Mouse (Mus musculus) central nervous system, embryonic 18 days (tissue): ENCODE measurements around the gene Ero1l. TPM values are rescaled to one million over a fixed set of nuclear protein-coding genes. Genes with fewer than 3 reads are reported as not detected.

Experiments
- polyA plus RNA-seq: library from polyadenylated mRNA; depleted of rRNA; stranded (reverse); fragments of >200 nt; gene quantifications from 2 replicates; pipeline ENCODE4 v1.2.3, GENCODE M21; 2012; rRNA removed

Gene Ero1l
- polyA plus RNA-seq: 20.7 and 20.9 TPM in 2 replicates

DNA sequence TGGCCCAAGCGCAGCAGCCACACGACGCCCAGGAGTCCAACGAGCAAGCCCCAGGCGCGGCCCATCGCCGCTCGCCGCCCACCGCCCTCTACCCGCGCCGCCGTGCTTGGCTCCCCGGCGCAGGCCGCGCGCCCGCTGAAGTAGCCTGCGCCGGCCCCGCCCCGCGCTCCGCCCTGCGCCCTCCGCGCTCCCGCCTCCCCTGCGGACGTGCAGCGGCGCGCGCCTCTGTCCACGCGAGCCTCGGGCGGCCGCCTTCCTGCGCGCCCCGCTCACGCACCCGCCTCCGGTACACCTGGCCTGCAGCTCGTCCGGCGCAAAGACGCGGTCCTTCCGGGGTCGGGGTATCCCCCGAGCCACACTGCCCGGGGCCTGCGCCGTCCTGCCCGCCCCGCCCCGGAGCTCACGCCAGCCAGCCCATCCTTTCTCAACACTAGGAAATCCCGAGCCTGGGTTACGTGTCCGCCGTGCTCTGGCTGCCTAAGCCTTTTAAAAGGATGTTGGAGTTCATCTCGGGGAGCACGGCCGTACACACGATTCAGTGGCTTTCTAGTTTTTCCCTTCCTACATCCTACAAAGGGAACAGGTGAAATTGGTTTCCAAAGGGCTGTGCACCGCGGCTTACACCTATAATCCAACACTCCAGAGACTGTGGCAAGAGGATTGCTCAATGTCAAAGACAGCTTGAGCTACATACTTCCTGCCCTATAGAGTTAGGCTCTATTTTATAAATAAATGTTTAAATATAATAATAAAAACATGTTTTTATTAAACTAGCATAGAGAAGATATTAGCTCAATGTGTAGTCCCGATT, at the start of gene Ero1l:
Ero1l (minus strand) TSS at position 346 of the 811 bp plus-strand sequence.

DNA sequence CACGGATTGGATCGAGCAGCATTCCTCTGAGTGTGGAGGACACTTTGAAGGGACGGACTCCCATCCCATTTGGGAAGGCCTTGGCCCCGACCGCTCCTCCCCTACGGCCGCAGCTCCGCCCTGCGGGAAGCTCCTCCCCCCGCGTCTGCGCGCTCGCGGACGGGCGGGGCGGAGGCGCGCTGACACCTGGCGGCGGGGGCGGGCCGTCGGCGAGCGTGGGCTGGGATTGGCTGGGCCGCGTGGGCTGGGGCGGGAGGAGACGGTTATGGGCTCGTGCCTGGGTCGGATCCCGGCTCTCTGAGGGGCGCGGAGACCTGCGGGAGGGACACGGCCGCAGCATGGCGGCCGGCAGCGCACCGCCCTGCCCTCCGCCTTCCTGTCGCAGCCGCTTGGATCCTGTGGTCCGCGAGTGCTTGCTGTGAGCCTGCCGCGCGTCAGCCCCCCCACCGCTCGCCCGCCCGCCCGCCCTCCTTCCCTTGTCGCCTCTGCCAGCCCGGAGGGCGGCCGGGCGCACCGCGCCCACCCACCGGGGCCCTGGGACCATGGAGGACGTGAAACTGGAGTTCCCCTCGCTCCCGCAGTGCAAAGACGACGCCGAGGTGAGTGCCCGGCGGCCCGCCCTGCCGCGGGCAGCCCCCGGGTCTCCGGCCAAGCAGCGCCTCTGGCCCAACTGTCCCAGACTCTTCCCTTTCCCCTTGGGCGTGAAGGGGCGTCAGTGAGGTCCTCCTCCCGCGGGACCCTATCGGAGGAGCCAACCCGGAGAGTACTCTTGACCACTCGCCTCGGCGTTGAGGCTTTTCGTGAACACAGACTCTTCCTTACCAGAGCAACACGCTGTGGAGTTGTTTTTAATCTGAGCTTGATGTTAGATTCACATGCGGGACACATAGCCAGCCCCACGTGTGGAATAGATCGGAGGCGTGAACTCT, 32.6 kb upstream of the Ero1l start, which contains the start of gene Styx:
Styx (plus strand) TSS at position 163 of the 929 bp plus-strand sequence.

DNA sequence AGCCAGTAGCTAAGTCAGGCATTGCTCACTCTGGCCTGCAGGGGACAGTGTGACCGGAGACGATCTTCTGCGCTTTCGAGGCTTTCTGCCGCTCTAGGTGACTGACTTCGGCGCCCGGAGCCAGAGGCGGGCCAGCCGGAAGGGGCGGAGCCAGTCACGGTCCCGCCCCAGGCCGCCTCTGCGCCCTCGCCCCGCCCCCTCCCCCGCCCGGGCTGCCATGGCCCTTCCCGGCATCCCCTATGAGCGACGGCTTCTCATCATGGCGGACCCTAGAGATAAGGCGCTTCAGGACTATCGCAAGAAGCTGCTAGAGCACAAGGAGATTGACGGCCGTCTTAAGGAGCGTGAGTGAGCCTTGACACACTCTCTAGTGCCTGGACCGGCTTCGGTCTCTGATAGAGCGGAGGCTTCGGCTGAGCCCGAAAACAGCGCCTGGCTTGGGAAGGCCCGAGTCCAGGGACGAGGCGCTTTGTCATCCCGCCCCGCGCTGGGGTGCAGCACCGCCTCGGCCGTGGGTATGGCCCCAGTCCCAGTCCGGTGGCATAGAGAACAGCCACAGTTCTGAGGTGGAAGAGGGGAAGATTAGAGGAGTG, 11.1 kb upstream of the Ero1l start, which contains the start of gene Psmc6:
Psmc6 (plus strand) TSS at position 200 of the 593 bp plus-strand sequence.

Other genes with a start within 250 kb of the Ero1l start
- gene Gpr137c, start 99.1 kb downstream of the Ero1l start, polyA plus RNA-seq: 24.9 and 25.5 TPM in 2 replicates
- 29.1 and 29.7 TPM in 2 replicates for gene Txndc16, start 98.4 kb downstream of the Ero1l start, polyA plus RNA-seq
- gene Psmc6, start 11.0 kb upstream of the Ero1l start, polyA plus RNA-seq: 137 and 151 TPM in 2 replicates
- gene Styx, start 32.3 kb upstream of the Ero1l start, polyA plus RNA-seq: 29.3 and 30.7 TPM in 2 replicates
- gene Gnpnat1, start 86.1 kb upstream of the Ero1l start, polyA plus RNA-seq: 12.9 and 14.1 TPM in 2 replicates
- gene Fermt2, start 211.3 kb upstream of the Ero1l start, polyA plus RNA-seq: 52.5 and 61.8 TPM in 2 replicates